Mouse (Mus musculus) embryonic stem cell, embryonic (primary cell): ENCODE data around the gene Chchd6.

ENCODE experiments used
- CTCF ChIA-PET, 4 experiments: fragments of 300-600 bp in 2 of 4; fragments of 350-600 bp in 2 of 4; sonication (Branson Sonifier 250); formaldehyde crosslinking; loops; one replicate each; lab custom pipeline; 2022; ENCODE audit warnings: inconsistent platforms in 2 of 4; lab: Charles Lee
- POLR2A ChIA-PET, 4 experiments: fragments of 300-600 bp in 2 of 4; fragments of 350-600 bp in 2 of 4; sonication (Branson Sonifier 250); formaldehyde crosslinking; loops; one replicate each; lab custom pipeline; 2022; ENCODE audit warnings: antibody characterized with exemption in 4 of 4, inconsistent platforms in 1 of 4; lab: Charles Lee

Gene Chchd6

DNA sequence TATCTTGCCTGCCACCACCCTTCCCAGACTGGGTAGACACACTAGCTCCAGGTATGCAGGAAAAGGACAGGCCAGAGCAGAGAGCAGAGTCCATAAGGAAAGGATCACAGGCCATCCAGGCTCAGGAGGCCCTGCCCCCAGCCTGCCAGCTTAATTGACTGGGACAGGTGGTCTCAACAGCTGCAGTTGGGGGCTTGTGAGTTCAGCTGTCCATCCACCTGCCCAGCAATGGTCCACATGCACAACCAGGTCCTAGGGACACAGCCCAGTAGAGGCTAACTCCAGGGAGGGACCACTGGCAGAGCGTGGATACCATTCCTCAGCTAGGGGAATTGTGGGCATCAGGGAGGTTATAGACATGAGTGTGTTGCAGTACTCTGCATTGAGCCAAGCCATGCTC lies 249.6 kb downstream of the Chchd6 start:
- ChIA-PET POLR2A (interaction anchor here in 2 of 4 experiments (1.3 to 2.3 kb wide), 7 partner anchors 10 to 61 kb away, joined by 3 to 13 read pairs (median 6); no protein-coding TSS in a partner anchor), CTCF (interaction anchor here in 1 of 4 experiments (1.1 to 1.6 kb wide), 2 partner anchors 14 to 16 kb away, joined by 3 to 4 read pairs; partner anchors contain the start of gene Plxna1)

DNA sequence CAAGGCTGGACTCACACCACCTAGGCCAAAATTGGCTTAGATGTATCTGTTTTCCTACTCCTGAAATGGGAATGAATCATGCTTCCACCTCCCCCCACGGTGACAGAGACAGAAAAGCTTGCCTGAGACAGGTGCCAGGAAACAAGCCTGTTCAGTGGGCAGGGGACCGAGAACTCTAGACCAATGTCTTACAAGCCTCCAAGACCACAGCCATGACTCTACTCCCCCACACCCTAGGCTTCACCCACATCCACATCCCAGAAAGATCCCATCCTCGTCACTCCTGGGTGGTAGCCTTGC lies 250.0 kb downstream of the Chchd6 start:
- CTCF ChIA-PET, result interaction anchor here in 2 of 4 experiments (0.5 to 1.6 kb wide), 3 partner anchors 13 to 64 kb away, joined by 3 to 4 read pairs (median 3); partner anchors contain the start of gene Plxna1 (in 1 of the 2)
- POLR2A ChIA-PET, result interaction anchor here in 3 of 4 experiments (0.7 to 2.3 kb wide), 16 partner anchors 8 to 443 kb away, joined by 3 to 13 read pairs (median 4); partner anchors contain the start of genes Plxna1 (in 1 of the 3) and Tpra1 (in 1 of the 3)

DNA sequence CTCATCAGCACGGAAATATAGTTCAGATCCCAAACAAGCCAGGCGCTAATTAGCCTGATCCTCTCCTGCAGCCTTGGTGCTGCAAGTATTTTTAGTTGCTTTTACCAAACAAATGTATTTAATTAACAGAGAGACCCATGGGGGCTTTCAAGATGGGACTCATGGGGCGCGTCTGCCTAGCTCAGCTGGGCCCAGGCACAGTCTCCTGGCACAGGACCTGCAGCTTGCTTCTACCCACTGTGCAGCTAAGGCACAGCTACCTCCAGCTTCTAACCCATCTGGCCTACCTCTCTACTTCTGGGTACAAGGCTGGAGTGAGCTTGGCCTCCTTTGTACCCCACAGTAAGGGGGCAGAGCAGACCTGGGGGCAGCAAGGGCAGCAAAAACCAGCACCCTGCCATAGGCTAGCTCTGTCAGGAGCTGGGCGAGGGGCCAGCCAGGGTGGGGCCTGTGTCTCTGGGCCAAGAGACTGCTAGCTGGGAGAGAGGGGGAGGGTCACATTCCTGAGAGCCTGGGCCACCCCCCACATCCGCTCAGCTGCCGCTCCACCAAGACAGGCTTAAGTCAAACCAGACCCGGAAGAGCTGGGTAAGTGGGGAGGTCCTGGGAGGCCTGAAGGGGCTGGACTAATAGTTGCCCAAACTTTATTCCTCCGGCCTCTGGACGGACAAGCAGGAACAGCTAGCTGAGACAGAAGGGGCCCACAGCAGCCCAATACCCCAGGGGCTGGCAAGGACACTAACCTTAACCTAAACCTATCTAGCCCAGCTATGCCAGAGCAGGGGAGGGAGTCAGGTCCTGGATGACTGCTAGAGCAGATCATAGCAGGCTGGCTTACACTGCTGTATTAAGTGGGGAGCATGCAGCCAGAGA lies 250.6 kb downstream of the Chchd6 start:
- ChIA-PET CTCF (interaction anchor here in 2 of 4 experiments (0.5 to 1.6 kb wide), 3 partner anchors 13 to 64 kb away, joined by 3 to 4 read pairs (median 3); partner anchors contain the start of gene Plxna1 (in 1 of the 2)), POLR2A (interaction anchor here in 3 of 4 experiments (0.5 to 2.3 kb wide), 19 partner anchors 8 to 442 kb away, joined by 3 to 13 read pairs (median 4); partner anchors contain the start of genes Plxna1 (in 1 of the 3) and Tpra1 (in 1 of the 3))

DNA sequence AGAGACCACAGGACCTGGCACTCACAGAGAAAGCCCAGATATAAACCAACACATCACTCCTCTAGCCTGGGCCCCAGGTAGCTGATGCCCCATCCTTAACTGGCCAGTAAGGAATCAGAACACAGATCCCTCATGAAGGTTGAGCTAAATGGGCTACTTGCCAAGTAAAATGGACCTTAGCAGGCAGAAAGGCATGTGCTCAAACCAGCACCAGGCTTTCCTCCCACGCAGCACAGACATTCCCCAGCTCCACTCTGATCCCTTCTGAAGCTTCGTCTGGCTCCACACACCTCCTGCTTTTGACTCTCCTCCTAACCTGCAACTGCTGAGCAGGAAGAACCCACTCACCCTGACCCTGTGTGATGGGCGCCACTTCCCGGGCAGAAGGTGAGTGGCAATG lies 253.5 kb downstream of the Chchd6 start:
- CTCF ChIA-PET, result interaction anchor here in 2 of 4 experiments (0.9 to 1.6 kb wide), 2 partner anchors 9 to 10 kb away, joined by 3 to 7 read pairs; no protein-coding TSS in a partner anchor

DNA sequence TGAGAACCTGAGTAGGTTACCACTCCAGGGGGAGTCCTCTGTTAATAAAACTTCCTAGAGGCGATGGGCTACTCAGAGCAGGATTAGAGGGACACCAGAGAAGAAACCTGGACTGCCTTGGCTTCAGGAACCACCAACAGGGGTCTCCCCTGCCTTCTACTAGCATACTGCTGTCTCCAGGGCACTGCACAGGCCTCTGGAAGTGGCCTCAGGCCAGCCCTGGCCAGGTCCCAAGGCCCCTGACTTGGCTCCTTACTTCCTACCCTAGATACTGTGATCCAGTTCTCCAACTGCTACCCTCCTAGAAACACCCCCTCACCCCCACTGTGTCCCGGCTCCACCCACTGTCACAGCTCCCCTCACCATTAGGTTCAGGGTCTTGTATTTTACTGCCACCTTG lies 256.0 kb downstream of the Chchd6 start:
- CTCF ChIA-PET, result no interaction called here
- POLR2A ChIA-PET, result interaction anchor here in 1 of 4 experiments (1.2 kb wide), 1 partner anchor 21 kb away, joined by 3 read pairs; no protein-coding TSS in a partner anchor

More for the DNA sequence above, 253.5 kb downstream of the Chchd6 start:
- POLR2A ChIA-PET, result interaction anchor here in 3 of 4 experiments (0.6 to 1.6 kb wide), 7 partner anchors 8 to 28 kb away, joined by 3 to 4 read pairs (median 3); no protein-coding TSS in a partner anchor

DNA sequence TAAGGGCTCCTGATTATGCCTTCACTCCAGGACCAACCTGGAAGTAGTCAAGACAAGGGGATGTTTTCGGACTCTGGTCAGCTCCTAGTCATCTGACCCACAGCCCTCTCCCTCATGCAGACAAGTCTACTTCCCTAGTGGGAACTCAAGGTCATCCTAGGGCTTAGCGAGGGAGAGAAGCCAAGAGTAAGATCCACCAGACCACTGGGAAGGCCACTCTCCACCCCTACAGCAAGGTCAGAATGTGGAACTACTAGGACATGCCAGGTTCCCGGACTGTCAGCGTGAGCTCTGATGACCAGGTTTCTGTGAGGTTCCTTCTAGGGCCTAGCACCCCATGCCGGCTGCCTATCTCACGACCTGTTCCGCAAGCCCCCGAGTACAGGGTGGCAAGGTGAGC lies 256.7 kb downstream of the Chchd6 start:
- POLR2A ChIA-PET, result interaction anchor here in 2 of 4 experiments (1.0 to 1.4 kb wide), 4 partner anchors 9 to 22 kb away, joined by 3 to 4 read pairs (median 4); no protein-coding TSS in a partner anchor
- CTCF ChIA-PET, result no interaction called here

DNA sequence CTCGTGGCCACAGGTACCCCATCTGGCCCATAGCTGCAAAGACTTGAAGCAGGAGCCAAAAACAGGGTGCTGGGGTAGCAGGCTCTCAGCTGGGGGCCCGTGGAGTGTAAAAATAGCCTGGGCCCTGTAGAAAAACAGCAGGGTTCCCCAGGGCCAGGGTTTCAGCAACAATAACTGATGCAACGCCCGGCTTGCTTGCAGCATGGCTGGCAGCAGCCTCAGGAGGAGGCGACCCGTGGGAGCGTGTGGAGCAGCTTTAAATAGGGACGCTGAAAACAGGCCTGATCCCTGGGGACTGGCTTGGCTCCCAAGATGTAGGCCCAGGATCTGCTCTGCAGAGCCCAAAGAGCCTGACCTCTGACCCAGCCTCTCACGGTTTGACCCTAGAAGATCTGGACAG lies 257.9 kb downstream of the Chchd6 start:
- CTCF ChIA-PET, result no interaction called here

DNA sequence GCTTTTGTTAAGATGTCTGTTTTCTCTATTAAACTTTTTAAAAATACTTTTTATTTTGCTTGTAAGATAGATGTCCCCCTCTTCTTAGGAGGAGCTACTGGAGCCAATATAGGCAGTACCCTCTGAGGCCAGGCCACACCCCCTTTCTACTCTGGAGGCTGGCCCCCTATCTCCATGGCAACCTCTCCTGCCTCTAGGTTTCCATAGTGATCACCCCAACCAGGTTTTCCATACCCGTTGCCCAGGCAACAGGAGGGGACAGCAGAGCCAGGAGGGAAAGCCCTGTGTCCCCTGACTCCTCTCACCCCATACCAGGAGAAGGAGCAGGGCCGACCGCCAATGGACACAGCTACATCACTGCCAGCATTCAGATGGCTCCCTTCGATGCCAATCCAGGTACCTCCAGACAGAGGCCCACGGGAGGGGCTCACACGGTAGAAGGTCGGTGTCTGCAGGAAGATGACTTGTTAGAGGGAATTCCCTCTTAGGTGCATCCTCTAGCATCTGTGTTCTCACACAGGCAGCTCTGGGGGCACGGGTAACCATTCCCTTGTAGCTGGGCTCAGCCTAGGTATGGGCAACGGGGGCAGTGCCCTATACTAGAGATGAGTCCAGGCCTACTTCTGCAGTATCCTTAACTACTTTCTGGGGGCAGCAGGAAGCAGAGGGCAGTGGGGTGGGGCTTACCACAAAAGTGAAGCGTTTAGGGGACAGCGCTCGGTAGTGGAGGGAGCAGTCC lies 261.3 kb downstream of the Chchd6 start:
- ChIA-PET POLR2A (interaction anchor here in 3 of 4 experiments (0.6 to 1.5 kb wide), 5 partner anchors 8 to 88 kb away, joined by 3 to 4 read pairs (median 4); no protein-coding TSS in a partner anchor), CTCF (interaction anchor here in 1 of 4 experiments (0.5 kb wide), 1 partner anchor 93 kb away, joined by 3 read pairs; no protein-coding TSS in a partner anchor)

More for the DNA sequence above, 257.9 kb downstream of the Chchd6 start:
- POLR2A ChIA-PET, result interaction anchor here in 2 of 4 experiments (0.9 to 1.8 kb wide), 5 partner anchors 11 to 30 kb away, joined by 3 to 4 read pairs (median 4); no protein-coding TSS in a partner anchor
